Mouse (Mus musculus): ENCODE data around the gene Tbc1d30. TPM values are rescaled to one million over a fixed set of nuclear protein-coding genes. Genes with fewer than 3 reads are reported as not detected.

Tbc1d30 gene
- total RNA-seq, 2 experiments from 2014 or later, result 0.31 to 0.84 TPM

DNA sequence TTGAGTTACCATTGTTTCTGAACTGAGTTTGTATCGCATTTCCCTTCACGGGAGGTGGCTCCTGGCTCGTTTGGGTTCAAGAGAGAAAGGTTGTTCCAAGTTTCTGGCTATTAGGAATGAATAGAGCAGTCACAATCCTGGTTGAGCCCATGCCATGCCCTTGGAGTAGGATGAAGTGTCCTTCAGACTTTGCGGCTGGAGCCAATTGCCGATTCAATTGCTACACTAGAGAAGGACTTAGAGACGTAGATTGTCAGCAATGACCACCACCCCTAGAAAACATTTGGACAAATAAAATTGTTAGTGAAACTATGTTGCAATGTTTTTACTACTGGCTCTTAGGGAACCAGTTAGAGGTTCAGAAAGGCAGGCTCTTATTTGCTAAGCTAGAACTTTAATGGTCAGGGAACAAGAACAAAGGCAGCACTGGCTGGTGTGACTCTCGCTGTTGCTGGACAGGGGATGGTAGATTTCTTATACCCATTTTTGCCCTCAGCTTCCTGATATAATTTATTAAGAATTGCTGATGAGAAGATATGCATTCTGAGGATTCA is 32.6 kb downstream of the Tbc1d30 start:
- no peak for DNase-seq
- intact Hi-C loops (cut with DNase I; ENCODE audit: low total_unique reads), result no loop called here

- intact Hi-C loops (cut with DNase I; ENCODE audit: low total_unique reads), result no loop called here
Measured at GRCm38 (mm10) chr10:121316361-121316760, 34.7 kb downstream of the Tbc1d30 start.

DNA sequence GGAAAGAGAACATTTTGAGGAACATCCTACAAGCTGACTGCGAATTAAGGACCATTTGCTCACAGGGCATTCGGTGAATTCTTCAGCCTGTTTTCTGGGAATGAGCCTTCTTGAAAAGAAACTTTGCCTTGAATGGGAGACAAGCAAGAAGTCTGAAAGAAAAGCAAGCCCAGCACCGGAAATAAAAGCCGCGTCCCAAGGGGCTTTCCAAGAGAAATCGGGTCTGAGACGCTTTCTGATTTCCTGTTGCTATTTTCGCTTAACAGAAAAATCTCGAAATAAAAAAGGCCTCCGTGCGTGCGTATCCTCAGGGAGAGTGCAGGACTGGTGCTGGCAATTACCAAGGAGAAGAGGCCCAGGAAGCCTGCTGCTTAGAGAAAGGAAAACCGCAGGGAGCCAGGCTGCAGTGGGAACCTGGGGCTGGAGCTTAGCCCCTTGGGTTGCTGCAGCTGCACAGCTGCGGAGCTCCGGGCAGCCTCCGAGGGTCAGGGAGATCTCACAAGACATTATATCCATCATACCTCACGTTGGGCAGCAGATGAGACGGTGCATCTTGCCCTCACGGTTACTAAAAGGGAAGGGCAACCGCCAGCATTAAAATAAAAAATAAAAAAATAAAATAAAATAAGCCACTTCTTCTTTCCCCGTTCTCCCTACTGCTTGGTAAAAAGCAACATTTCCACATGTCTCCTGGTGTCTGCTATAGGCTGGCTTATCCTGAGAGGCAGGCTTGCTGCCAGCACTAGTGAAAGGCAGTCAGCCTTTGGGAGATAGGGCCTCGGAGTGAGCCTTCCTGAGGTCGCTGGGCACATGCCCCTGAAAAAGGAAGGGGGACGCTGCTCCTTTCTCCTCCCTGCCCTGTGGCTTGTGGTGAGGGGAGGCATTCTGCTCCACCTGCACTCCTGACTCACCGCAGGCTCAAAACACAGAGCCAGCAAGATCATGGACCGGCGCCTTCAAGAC is 35.5 kb downstream of the Tbc1d30 start:
- DNase-seq, result no peak
- intact Hi-C loops (cut with DNase I; ENCODE audit: low total_unique reads), result no loop called here

More at GRCm38 (mm10) chr10:121316361-121316760, 34.7 kb downstream of the Tbc1d30 start:
- DNase-seq, result no peak

DNA sequence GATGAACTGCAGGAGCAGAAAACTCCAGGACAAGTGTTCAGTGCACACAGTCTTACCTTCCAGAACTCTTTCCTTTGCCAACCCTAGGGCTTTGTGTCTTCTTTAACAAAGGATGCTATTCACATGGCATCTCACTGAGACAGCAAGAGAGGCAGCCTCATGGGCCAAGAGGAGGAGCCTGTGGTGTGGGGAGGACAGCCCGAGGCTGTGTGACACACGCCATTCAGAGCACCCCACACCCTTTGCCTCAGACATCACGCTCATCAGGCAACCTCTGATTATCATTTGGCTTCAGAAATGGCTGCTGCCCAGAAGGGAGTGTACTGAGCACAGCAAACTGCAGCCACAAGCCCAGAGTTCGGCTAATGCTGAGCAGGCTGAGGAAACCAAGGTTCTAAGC is 36.9 kb downstream of the Tbc1d30 start:
- intact Hi-C loops (cut with DNase I; ENCODE audit: low total_unique reads), result no loop called here
- no peak for DNase-seq

- intact Hi-C loops (cut with DNase I; ENCODE audit: low total_unique reads), result no loop called here
- no peak for DNase-seq
Measured at GRCm38 (mm10) chr10:121313049-121313448, 38.0 kb downstream of the Tbc1d30 start.

DNA sequence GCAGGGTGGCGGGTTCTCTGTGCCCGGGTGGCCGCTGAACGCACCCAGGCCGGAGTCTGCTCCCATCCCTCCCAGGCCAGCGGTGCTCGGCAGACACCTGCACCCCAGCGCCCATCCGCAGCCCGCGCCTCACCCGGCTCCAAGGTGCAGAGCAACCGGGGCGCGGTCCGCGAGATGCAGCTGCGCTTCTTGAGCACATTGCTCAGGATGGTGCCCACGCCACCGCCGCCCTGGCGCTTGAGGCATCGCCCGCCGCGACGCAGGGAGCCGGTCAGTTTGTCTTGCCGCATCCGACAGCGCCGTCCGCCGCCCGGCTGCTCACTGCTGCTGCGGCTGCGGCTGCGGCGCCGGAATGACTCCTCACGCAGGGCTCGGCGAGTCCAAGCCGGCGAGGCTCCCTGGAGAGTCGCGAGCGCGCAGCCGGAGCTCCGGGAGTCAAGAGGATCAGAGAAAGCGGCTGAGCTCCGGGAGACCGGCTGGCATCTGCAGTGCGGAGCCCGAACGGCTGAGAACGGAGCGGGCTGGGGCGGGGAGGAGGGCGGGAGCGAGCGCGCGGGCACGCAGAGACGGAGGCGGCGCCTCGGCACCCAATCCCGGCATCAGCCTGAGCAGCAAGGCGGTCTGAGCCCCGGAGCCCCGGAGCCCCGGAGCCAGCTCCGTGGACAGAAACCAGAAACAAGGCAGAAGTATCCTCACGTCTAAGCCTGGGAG is 40.4 kb downstream of the Tbc1d30 start:
- DNase-seq, result peak; percentile 55
- intact Hi-C loops (cut with DNase I; ENCODE audit: low total_unique reads), result no loop called here

- intact Hi-C loops (cut with DNase I; ENCODE audit: low total_unique reads), result no loop called here
- no peak for DNase-seq
Measured at GRCm38 (mm10) chr10:121309801-121310510, 41.1 kb downstream of the Tbc1d30 start.

DNA sequence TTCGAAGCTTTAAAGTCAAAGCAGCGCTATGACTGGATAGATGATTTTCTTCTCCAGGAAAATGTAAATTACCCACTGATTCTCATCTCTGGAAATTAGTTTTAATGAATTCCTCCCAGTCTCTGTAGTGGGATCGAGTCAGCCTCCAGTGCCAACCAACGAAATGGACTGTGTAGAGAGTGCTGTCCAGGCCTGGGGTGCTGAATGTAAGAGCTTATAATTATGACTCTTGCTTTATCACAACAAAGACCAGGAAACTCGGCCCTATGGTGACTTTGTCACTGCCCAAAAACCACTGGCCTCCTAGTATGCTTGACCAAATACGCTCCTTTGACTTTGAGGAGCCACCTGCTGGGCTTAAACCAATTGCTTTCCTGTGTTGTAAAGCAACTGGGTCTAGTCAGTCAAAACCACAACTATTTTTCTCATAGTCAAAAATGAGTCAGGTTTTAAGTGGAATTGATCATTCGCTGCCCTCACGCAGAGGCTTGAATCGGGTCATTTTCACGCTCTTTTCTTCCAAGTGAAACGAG is 41.9 kb downstream of the Tbc1d30 start:
- intact Hi-C loops (cut with DNase I; ENCODE audit: low total_unique reads), result no loop called here
- DNase-seq, result no peak

DNA sequence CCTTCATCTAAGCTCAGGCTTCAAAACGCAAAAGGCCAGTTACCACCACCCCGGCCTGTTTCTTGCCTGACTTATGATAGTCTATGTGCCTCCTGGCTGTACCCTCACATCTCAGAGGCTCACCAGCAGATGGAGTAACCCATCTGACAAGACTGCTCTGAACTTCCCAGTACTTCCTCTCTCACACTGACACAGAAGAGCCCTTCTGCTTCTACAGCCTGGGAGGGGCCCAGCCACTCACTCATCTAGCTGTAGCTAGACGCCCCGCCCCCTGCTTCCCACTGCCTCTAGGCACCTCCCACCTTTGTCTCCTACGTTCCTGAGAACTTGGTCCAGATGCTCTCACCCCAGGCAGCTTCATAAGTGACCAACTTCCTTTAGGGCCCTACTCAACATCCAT is 45.6 kb downstream of the Tbc1d30 start:
- no peak for DNase-seq
- intact Hi-C loops (cut with DNase I; ENCODE audit: low total_unique reads), result no loop called here

DNA sequence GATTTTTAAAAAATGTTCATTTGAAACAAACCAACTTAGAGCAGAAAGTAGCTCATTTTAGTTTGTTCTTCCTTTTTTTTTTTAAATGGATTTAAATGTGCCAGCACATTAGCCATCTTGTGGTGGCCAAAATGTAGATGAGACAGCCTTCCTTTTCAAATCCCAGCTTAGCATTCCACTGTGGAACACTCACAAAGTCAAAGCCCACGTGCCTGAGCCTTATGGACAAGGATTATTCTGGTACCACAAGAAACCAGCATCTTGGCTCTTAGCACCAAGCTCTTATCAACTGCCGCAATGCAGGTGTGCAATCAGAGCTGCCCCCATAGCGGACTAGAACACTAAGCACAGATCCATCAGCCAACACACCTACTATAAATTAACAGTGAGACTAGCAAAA is 47.5 kb downstream of the Tbc1d30 start:
- intact Hi-C loops (cut with DNase I; ENCODE audit: low total_unique reads), result no loop called here
- DNase-seq, result no peak

DNA sequence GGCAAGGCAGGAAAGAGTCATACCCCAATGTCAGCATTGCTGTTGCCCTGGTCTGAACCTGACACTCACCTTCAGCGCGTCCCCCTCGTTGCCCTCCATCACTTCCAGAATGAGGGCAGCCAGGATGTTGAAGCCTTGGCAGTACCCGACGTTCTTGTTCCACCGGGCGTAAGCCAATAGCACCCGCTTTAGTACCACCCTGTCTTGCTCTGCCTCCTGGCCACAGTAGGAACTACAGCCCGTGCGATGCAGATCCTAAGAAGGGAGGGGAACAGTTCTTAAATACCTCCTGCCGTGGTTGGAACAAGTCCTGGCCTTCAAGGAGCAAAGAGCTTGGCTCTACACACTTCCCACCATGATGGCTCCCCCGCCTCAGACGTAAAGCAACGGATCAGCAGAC is 49.2 kb downstream of the Tbc1d30 start:
- intact Hi-C loops (cut with DNase I; ENCODE audit: low total_unique reads), result no loop called here
- no peak for DNase-seq

- no peak for DNase-seq
- intact Hi-C loops (cut with DNase I; ENCODE audit: low total_unique reads), result no loop called here
Measured at GRCm38 (mm10) chr10:121300659-121301058, 50.4 kb downstream of the Tbc1d30 start.

DNA sequence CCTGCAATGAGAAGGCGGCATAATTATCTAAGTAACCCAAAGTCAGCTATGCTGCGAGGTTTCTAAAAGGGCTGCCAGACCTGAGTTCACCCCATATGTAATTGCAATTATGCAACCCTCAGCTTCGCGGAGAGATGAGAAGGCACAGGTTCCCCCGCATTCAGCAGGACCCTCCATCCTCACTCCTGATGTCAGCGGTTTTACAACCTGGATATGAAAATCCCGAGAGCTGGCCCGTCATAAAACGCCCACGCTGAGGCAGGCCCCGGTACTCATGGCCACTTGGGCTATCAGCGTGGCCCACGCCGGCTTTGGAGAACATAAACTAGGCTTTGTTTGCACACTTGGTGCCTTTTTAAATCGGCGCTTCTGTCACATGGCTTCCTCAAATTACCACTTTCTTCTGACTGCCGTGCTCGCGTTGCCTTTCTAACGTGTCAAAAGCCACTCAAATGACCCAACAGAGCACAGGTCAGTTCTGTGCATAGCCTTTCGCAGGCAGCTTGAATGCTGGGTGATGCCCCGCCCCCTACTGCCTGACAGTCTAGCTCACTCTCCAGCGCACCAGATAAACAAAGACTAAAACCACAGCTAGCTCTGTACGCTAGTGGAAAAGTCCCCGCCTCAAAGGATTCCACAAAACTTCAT is 53.9 kb downstream of the Tbc1d30 start:
- intact Hi-C loops (cut with DNase I; ENCODE audit: low total_unique reads), result no loop called here
- DNase-seq, result peak; percentile 40

DNA sequence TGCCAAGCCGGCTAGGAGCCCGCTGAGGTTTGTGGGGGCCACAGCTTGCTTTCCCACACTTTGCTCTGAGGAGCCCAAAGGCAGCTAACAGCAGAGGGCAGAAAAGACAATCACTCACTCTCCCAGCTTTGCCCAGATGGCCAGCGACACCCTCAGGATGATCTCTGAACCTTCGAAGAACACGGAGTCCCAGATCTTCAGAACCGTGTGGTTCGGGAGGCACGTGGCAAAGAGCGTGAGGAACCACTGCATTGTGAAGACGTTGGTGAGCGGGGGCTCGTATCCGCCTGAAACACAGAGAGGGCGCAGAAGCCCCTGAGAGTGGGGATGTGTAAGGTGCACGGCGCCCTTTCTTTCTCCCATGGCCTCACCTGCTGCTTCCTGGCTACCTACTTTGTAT is 56.6 kb downstream of the Tbc1d30 start:
- DNase-seq, result no peak
- intact Hi-C loops (cut with DNase I; ENCODE audit: low total_unique reads), result no loop called here

DNA sequence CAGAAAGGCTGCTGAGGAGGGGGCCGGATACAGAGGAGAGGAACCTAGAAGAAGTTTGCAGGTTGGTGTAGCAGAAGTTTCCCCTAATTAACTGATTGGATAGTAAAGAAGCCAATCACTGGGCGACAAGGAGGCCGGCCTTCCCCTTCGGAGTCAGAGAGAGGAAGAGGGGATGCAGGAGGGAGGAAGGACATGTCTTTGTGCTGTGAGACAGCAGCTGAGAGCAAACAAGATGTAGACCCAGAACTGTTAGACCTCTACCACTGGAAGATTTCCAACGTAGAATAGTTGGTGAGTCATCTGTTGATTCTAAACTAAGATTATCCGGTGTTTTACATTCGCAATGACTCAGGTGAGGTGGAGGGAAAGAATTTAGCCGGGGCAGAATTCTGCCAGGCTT is 57.2 kb downstream of the Tbc1d30 start:
- DNase-seq, result no peak
- intact Hi-C loops (cut with DNase I; ENCODE audit: low total_unique reads), result no loop called here

DNA sequence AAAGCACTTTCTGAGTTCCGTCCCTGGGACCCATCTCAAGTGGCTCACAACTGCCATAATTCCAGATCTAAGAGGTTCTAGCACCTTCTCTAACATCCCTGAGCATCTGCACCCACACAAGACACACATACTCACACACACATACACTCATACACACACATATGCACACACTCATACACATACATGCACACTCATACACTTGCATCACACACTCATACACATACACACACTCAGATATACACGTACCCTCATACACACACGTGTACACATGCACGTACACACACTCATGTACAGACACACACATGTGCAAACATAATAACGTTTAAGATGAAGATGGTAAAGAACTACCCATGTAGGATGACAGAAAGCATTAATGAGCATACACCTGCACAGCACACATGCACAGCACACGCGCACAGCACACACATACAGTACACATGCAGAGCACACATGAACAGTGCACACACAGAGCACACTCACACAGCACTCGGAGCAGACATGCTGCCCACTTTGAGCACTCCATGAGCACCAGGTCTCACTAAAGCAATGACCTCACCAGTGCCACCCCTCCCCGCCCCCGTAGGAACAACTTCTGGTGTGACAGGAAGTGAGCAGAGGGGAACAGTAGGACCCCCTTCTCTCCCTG is 59.7 kb downstream of the Tbc1d30 start:
- DNase-seq, result no peak
- intact Hi-C loops (cut with DNase I; ENCODE audit: low total_unique reads), result no loop called here

DNA sequence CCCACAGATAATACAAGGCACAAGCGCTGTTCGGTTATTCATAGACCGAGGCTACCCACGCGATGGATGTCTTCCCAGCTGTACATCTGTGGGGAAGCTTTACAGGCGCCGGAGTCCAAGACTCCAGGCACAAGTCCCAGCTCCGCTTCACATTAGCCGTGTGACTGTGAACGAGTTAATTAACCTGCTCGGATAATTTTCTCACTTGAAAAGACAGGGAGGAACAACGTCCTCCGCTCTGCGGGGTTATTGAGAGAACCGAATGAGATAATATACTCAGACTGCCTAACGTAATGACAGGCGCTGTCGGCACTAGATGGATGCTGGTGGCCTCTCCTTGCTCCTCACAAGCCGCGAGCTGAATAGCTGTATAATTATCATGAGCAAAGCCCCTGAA is 60.4 kb downstream of the Tbc1d30 start:
- intact Hi-C loops (cut with DNase I; ENCODE audit: low total_unique reads), result no loop called here

GRCm38 (mm10) chr10:121289970-121290681 is 61.0 kb downstream of the Tbc1d30 start:
- no peak for DNase-seq
- intact Hi-C loops (cut with DNase I; ENCODE audit: low total_unique reads), result no loop called here

More for the DNA sequence above, 60.4 kb downstream of the Tbc1d30 start:
- no peak for DNase-seq
